Mouse (Mus musculus) adrenal gland, postnatal 25 days (tissue): ENCODE results near the gene Rgs6. TPM values are rescaled to one million over a fixed set of nuclear protein-coding genes. Genes with fewer than 3 reads are reported as not detected.
A peak's percentile ranks its signal among the peaks of the same experiment; 100 is the strongest.

Experiments
- DNase-seq: peaks from one replicate; pipeline ENCODE4 v3.0.0; 2021; ENCODE audit warnings: mixed read lengths
- total RNA-seq: library from RNA; stranded (reverse); gene quantifications from 2 replicates; pipeline ENCODE4 v1.2.3, GENCODE M21; 2021

The Rgs6 gene
- total RNA-seq, 1 experiment from 2014 or later, result 0.67 TPM

DNA sequence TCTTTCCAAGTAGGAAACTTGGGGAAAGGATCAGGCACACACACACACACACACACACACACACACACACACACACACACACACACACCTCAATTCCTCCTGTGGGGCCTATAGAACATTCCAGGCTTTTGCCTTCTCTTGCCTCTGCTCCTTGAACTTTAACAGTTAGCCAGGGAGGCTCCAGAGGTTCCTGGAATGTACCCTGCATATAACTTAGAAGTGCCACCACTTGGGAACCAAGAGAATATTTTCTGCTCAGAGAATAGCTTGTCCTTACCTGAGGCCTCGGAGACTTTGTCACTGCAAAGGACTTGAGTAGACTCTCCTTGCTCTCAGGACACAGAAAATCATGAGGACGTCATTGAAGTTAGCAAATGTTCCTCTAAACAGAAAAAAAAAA is 548.4 kb downstream of the Rgs6 start:
- no peak for DNase-seq

DNA sequence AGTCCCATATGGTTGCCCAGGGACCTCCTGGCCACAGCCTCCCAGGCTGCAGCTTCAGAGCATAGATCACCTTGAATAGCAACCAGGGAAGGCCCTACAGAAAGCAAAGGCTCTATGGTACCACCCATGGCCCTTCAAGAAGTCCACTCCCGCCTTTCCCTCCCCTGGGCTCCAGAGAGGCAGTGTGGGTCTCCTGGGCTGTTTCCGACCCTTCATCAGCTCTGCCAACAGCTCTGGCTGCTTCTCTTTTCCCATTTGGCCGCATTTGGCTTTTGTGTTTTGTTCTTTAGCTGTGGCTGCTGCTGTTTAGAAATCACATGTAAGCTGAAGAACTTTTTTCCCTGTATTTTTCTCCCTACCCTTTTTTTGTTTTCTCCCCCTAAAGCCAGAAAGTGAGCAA is 548.9 kb downstream of the Rgs6 start:
- no peak for DNase-seq

DNA sequence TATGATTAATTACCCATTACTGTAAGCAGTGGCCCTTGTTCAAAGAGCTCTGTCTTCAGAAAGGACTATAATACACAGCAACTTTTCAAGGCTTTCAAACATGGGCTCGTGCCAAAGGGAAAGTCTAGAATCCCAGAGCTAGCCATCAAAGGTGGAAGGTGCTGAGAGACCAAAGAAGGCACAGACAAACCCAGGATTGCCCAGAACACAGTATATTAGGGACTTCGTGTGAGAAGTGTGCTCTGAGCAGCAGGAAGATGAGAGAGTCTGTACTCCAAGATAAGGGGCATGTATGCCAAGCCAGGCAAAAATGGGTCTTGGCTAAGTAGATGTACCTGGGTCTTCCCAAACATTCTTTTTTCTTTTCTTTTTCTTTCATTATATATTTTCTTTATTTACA is 553.1 kb downstream of the Rgs6 start:
- no peak for DNase-seq

DNA sequence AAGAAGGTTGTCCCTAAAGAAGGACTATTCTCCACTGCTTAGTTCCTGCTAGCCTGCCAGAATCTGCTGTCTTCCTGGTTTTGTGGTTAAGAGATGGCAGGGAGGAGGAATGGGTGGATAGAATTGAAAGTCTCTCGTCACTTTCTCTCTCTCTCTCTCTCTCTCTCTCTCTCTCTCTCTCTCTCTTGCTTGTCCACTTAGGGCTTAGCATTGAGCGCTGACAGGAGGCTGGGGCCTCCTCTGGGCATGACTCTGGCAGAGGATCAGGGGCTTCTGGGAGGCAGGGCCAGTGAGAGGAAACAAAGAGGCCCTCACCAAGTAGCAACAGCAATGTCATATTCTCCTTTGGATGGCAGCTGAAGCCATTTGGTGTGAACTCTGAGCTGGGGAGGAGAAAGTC is 554.4 kb downstream of the Rgs6 start:
- DNase-seq, result no peak

DNA sequence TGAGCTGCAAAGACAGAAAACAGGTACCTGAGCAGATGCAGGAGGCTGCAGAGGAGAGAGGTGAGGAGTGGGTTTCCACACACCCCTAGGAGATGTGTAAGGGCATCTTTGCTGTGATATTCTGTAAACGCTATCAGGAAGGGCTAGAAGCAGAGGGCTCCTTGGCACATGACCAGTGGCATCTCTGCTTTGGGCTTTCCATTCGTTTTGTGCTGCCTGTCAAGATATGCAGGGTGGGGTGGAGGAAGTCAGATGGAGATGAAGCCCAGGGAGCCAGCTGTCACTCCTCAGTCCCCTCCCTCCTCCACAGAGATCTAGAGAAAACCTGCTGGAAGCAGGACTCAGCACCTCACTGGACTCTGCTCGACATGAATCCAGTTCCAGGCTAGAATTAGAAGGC is 555.0 kb downstream of the Rgs6 start:
- DNase-seq, result no peak

DNA sequence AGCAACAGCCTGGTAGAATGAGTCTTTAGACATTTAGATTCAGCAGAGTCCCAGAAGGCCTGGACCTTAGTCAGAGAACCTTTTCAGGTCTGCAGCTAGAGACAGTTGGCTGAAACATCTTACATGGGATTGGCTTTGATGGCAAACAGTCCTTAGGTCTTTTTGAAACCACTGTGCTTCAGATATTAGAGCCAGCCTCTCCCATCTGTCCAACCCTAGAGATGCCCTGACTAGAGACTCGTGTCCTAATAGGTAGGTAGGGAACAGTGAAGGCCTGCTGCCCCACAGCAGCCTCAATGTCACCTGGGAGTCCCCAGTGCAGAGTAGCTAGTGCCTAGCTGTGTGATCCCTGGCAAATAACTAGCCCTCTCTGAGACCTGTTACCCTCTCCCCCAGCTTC is 555.5 kb downstream of the Rgs6 start:
- no peak for DNase-seq

GRCm38 (mm10) chr12:83145074-83145473 is 557.0 kb downstream of the Rgs6 start:
- no peak for DNase-seq

DNA sequence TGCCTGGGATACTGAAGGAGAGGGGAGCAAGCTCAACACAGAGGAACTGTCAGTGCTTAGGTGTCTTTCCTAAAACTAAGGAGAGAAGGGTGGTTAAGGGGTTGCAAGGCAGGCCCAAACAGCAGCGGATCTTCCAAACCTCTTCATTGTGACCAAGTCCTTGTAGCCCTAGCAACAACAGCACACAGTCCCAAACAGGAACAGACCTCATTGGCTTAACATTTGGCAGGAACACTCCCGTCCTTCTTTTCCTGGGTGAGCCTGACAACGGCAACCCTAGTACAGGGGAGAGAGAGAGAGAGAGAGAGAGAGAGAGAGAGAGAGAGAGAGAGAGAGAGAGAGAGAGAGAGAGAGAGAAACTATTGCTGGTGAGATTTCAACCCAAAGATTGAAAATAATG is 557.8 kb downstream of the Rgs6 start:
- no peak for DNase-seq

- DNase-seq, result no peak
Measured at GRCm38 (mm10) chr12:83146917-83147316, 558.8 kb downstream of the Rgs6 start.

DNA sequence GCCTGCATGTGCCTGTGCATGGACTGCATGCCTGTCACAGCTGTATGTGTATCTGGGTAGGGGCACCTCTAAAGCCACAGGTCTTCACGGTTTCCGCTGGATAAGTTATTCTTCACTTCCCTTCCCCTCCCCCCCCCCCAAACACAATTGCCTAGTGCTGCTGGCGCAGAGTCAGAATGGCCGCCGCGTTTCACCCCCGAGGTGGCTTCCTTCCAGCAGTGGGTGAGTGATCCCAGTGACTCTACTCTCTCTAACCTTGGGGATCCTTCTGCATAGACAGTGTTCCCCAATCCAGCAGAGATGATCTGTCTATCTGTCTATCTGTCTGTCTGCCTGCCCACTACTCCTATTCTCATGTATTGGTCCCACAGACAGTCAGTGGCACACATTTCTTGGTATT is 561.9 kb downstream of the Rgs6 start:
- DNase-seq, result peak; percentile 74

DNA sequence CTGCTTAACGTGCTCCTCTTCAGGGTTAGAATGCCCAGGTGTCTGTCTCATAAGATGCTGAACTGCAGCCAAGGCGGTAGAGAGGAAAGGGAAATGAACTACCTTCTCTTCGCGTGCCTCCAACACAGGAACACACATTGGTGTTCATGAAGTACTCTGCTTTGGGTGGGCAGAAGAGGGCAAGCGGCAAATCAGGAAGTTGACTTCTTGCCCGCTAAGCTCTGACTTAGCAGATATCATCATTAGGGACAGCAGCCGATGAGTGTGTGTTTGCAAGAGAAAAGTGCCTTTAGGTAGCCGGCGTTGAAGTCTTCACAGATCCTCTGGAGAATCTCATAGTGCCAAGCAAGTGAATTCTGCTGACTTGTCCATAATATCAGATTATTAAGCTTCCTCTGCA is 562.7 kb downstream of the Rgs6 start:
- no peak for DNase-seq

GRCm38 (mm10) chr12:83151474-83151873 is 563.4 kb downstream of the Rgs6 start:
- no peak for DNase-seq

GRCm38 (mm10) chr12:83160211-83160610 is 572.1 kb downstream of the Rgs6 start:
- no peak for DNase-seq

- DNase-seq, result no peak
Measured at GRCm38 (mm10) chr12:83160700-83161099, 572.6 kb downstream of the Rgs6 start.

- DNase-seq, result no peak
Measured at GRCm38 (mm10) chr12:83163721-83164120, 575.6 kb downstream of the Rgs6 start.

DNA sequence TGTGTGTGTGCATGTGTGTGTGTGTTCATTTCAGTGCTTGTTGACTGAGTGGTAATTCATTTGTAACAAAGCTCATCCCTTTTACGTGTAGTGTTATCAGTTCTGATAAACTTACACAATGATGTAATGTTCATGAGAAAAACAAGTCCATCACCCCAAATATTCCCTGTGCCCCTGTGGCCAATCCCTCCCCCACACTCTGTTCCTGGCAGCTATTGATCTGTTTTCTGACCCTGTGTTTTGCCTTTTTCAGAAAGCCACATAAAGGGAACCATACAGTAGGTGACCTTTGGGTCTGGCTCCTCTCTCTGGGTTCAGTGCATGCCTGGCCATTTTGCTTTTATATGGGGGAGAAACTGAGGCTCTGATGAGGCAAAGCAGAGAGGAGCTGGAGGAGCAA is 577.0 kb downstream of the Rgs6 start:
- DNase-seq, result no peak

DNA sequence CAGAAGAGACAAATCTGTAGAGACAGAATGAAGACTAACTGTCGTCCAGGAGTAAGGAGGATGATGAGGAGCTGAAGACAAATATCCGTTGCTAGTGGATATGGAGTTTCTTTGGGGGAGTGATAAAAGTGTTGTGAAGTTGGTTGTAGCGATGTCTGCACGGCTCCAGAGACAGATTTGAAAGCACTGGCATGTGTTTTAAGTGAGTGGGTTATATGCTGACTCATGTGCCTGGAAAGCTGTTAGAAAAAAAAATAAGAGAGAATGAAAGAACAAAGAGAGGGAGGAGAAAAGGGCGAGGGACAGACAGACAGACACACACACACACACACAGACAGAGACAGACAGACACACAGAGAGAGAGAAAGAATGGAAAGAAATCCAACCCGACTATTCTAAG is 580.2 kb downstream of the Rgs6 start:
- no peak for DNase-seq

DNA sequence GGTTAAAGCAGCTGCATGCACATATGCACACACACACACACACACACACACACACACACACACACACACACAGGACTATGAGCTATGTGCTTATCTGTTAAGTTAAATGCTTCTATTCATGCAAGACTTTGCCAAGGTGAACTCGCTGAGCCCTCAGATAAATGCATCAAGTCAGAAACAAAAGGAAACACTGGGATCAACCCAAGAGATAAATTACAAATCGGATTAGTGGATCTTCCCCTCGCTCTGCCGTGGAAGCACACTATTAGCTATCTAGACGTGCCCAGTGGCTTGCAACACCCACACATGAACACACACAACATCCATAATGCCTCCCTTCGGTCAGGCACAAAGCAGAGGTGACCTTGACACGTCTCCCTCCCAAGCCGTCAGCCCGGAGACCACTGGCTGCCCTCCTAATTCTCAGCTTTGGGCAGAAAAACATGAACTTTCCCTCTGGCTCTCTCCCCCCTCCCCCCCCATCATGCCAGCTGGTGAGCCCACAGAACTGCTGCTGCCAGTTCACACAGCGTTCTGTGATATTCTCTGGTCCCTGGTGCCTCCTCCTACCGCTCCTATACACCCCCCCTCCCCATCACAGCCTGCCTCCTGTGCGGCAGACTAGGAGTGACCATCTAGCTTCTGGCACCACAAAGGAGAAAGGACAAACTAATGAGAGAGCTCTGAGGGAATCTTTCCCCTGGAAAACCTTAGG is 581.6 kb downstream of the Rgs6 start:
- DNase-seq, result no peak

DNA sequence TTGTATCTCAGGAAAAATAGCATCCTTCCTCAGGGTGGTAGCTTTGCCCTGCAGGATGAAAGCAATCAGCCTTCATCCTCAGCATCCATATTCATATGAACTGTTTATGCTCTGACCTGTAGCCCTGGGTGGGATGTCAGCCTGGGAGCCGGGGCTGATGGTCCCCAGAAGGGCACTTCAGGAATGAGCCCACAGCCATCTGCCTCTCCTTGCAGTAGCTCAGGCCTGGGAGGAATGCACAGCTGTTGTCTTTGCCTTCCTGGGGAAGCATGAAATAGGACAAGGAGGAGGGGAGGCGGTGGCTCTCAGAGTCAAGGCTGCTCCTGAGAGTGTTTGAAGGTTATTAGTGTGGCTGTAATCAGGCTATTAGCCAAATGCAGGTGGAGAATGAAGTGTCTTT is 590.7 kb downstream of the Rgs6 start:
- no peak for DNase-seq

GRCm38 (mm10) chr12:83179860-83180259 is 591.8 kb downstream of the Rgs6 start:
- no peak for DNase-seq

DNA sequence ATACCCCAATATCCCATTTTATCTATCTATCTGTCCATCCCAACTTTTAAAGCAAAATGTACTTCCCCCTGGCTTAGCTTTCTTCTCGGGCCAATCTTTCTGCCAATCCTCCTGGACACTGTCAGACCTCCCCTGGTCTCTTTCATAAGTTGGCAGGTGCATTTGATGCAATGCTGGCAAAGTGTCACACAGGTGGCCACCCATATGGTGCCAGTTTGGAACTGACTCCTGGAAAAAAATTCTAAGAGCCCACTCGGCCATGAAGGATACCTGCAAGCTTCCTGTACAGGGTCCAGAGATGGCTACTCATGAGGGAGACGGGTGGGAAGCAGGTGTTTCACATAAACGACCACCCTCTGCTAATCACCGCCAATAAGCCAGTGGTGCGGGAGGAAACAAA is 592.5 kb downstream of the Rgs6 start:
- no peak for DNase-seq

DNA sequence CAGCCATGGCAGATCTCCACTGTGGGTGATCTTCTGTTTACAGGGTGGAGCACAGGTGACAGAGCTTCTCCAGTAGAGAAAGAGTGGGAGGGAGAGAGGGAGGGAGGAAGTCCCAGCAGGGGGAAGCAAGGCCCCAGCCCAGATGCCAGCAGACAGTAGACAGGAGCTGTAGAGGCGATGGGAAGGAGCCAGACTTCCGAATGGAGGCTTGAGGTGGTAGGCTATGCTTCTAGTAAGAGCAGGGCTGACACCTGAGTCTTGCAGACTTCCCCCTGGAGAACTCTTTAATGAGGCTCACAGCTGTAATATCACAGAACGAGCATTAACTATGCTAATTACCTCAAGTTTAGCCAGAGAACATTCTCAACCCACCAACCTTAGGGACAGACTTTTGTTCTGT is 613.6 kb downstream of the Rgs6 start:
- DNase-seq, result no peak

GRCm38 (mm10) chr12:83204361-83204760 is 616.3 kb downstream of the Rgs6 start:
- DNase-seq, result peak; percentile 27

DNA sequence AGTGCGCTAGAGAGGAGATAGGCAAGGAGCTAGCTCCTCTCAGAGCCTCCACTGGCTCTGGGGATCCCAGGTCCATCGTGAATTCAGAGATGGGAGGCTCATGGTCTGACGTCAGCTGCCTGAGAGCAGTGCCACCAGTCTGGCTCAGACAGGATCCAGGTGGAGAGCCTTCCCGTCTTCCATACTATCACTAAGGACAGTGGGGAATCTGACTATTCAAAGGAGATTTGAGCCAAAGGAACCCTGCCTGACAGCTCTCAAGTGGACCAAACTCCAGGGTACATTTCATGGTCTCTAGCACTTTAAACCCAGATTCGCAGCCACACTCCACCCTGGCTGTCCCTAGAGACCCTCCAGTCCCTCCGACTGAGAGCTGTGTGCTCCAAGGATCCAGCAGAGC is 618.8 kb downstream of the Rgs6 start:
- DNase-seq, result no peak

DNA sequence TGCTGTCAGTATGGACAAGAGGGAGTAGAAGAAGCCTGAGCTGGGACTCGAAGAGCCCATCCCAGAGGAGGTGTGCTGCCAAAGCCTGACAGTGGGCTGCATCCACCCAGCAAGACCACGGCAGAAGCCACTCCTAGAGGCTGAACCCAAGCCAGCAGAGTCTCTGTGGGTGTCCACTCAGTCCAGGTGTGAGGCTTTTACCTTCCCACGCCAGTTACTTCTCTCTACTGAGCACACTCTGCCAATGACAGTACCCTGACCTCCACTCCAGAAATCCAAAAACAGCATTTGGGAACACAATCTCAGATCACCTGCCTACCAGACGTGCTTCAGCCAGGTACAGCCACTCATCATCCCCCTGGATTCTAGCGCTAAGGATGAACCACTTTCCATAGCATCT is 619.4 kb downstream of the Rgs6 start:
- DNase-seq, result no peak
